Mouse (Mus musculus): ENCODE measurements around the gene Styx. TPM values are rescaled to one million over a fixed set of nuclear protein-coding genes. Genes with fewer than 3 reads are reported as not detected.

Styx gene
- polyA plus RNA-seq, 2 experiments = 23.3 to 74.1 TPM

DNA sequence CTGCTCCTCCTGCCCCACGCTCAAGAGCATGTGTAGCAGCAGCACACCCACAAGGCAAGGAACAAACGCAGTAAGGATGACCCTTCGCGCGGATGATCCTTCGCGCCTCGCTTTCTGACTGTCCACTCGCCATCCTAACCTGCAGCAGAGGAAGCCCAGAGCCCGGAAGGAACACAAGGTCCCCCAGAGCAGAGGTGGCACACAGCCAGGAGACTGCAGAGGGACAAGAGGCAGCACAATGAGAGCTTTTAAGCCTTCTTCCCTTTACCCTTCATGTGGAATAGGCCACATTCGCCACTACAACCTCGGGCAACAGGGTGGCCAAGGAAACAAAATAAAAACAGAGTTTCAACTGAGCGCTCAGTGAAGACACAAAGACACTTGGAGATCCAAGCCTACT is 41.2 kb upstream of the Styx start:
- no peak for ATAC-seq (ENCODE audit: low FRiP score, low read depth)
- H3K4me1 ChIP-seq (ENCODE audit: control insufficient read depth, insufficient read depth, low read length) = no peaks in the 10 kb centered on the region
- no peak for TF ChIP-seq POLR2A (IDR thresholded peaks at IDR 0.05; ENCODE audit: borderline replicate concordance, extremely low read depth, insufficient read depth, insufficient read length)
- H3K4me2 ChIP-seq (replicated peaks; ENCODE audit: low read depth, low read length, severe bottlenecking) = no peak overlapping the region
- H3K4me3 ChIP-seq (replicated peaks; ENCODE audit: low read length) = no peak overlapping the region
- no peak overlapping the region for H3K27ac ChIP-seq (replicated peaks; ENCODE audit: low read depth, low read length)
- 93% methylated on average over 13 of the region's 13 CpGs for WGBS
- no peak overlapping the region for H3K9ac ChIP-seq (ENCODE audit: low read depth, low read length, severe bottlenecking)
- no peaks in the 10 kb centered on the region for H3K9me3 ChIP-seq (ENCODE audit: control insufficient read depth, low read length)
- no peaks in the 10 kb centered on the region for H3K27me3 ChIP-seq (ENCODE audit: control insufficient read depth, insufficient read depth, low read length)
- 0 out of 2 replicates have a peak, but pooled peaks cover 7% of the 10 kb centered on the region for H3K36me3 ChIP-seq (ENCODE audit: control insufficient read depth, insufficient read depth, low read length)
- no peak for DNase-seq (ENCODE audit: low spot score)

GRCm38 (mm10) chr14:45310101-45310500 is 40.8 kb upstream of the Styx start:
- DNase-seq (ENCODE audit: low spot score) = no peak
- no peaks in the 10 kb centered on the region for H3K4me1 ChIP-seq (ENCODE audit: control insufficient read depth, insufficient read depth, low read length)

DNA sequence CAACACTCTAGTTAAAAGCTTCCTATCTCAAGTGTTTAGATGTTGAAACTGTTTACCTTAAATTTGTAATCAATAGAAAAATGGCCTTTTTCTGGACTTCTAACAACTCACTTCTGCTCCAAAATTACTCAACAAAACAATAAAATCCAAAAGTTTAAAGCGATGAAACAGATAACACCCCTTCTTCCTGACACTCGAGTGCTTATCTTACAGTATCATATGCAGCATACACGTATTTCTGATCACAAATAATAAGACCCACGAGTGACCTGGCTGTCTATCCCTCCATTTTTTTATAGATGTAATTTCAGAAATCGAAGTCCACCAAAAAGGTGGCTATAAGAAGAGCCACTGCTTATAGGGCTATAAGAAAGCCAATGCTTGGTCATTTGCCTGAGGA is 34.0 kb upstream of the Styx start:
- Histone ChIP-seq H3K9ac (ENCODE audit: low read depth, low read length, severe bottlenecking) (0 out of 2 replicates have a peak overlapping the region, but pooled peaks have one; percentile 25), H3K27ac (replicated peaks; ENCODE audit: low read depth, low read length) (no peak overlapping the region), H3K36me3 (ENCODE audit: control insufficient read depth, insufficient read depth, low read length) (no peaks in the 10 kb centered on the region), H3K4me3 (replicated peaks; ENCODE audit: low read length) (peak overlapping the region; percentile 83), H3K4me2 (replicated peaks; ENCODE audit: low read depth, low read length, severe bottlenecking) (peak overlapping the region; percentile 67), H3K9me3 (ENCODE audit: control insufficient read depth, low read length) (no peaks in the 10 kb centered on the region), H3K27me3 (ENCODE audit: control insufficient read depth, insufficient read depth, low read length) (no peaks in the 10 kb centered on the region), H3K4me1 (ENCODE audit: control insufficient read depth, insufficient read depth, low read length) (peaks cover 6% of the 10 kb centered on the region; the same call in 1 of the 2 replicates)
- ATAC-seq (ENCODE audit: low FRiP score, low read depth) (no peak), DNase-seq (ENCODE audit: low spot score) (no peak)
- TF ChIP-seq POLR2A (IDR thresholded peaks at IDR 0.05; ENCODE audit: borderline replicate concordance, extremely low read depth, insufficient read depth, insufficient read length) = no peak
- 77% methylated on average over 5 of the region's 5 CpGs for WGBS

More at GRCm38 (mm10) chr14:45310101-45310500, 40.8 kb upstream of the Styx start:
- no peaks in the 10 kb centered on the region for H3K27me3 ChIP-seq (ENCODE audit: control insufficient read depth, insufficient read depth, low read length)
- WGBS = 91% methylated on average over 14 of the region's 14 CpGs
- ATAC-seq (ENCODE audit: low FRiP score, low read depth) = no peak
- no peak overlapping the region for H3K27ac ChIP-seq (replicated peaks; ENCODE audit: low read depth, low read length)
- H3K4me3 ChIP-seq (replicated peaks; ENCODE audit: low read length) = no peak overlapping the region
- no peak overlapping the region for H3K4me2 ChIP-seq (replicated peaks; ENCODE audit: low read depth, low read length, severe bottlenecking)
- TF ChIP-seq POLR2A (IDR thresholded peaks at IDR 0.05; ENCODE audit: borderline replicate concordance, extremely low read depth, insufficient read depth, insufficient read length) = no peak
- 0 out of 2 replicates have a peak, but pooled peaks cover 3% of the 10 kb centered on the region for H3K36me3 ChIP-seq (ENCODE audit: control insufficient read depth, insufficient read depth, low read length)
- H3K9ac ChIP-seq (ENCODE audit: low read depth, low read length, severe bottlenecking) = no peak overlapping the region
- H3K9me3 ChIP-seq (ENCODE audit: control insufficient read depth, low read length) = no peaks in the 10 kb centered on the region

DNA sequence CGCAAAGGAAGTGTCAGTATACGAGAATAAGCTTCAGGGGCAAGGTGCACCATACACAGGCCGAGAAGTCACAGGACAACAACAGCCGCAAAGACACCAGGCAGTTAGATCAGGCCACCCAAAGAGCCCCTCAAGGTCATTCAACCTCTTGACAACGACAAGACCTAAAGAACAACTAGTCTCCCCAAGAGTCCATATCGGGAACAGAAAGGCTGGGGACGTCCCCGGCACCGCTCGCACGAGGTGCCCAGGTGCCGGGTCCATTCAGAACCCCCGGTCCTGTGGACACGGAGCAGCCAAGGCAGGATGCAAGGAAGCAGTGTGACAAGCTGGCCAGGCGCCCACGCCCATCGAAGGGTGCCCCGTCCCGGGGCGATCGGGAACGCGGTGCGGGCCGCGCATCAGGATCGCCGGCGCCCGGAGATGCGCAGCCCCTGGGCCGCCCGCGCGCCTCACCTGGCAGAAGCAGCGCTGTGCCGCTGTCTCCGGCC is 32.9 kb upstream of the Styx start:
- under 1% methylated on average over 33 of the region's 38 CpGs for WGBS
- TF ChIP-seq POLR2A (IDR thresholded peaks at IDR 0.05; ENCODE audit: borderline replicate concordance, extremely low read depth, insufficient read depth, insufficient read length) = no peak
- no peaks in the 10 kb centered on the region for H3K27me3 ChIP-seq (ENCODE audit: control insufficient read depth, insufficient read depth, low read length)
- H3K4me1 ChIP-seq (ENCODE audit: control insufficient read depth, insufficient read depth, low read length) = peaks cover 6% of the 10 kb centered on the region; the same call in 1 of the 2 replicates
- H3K4me2 ChIP-seq (replicated peaks; ENCODE audit: low read depth, low read length, severe bottlenecking) = peak overlapping the region; percentile 67
- no peaks in the 10 kb centered on the region for H3K9me3 ChIP-seq (ENCODE audit: control insufficient read depth, low read length)
- H3K36me3 ChIP-seq (ENCODE audit: control insufficient read depth, insufficient read depth, low read length) = no peaks in the 10 kb centered on the region
- ATAC-seq (ENCODE audit: low FRiP score, low read depth) = no peak; the same call in none of the 2 replicates
- DNase-seq (ENCODE audit: low spot score) = peak; percentile 6
- H3K27ac ChIP-seq (replicated peaks; ENCODE audit: low read depth, low read length) = peak overlapping the region; percentile 83
- H3K4me3 ChIP-seq (replicated peaks; ENCODE audit: low read length) = peak overlapping the region; percentile 83
- H3K9ac ChIP-seq (ENCODE audit: low read depth, low read length, severe bottlenecking) = peak overlapping the region; percentile 91

DNA sequence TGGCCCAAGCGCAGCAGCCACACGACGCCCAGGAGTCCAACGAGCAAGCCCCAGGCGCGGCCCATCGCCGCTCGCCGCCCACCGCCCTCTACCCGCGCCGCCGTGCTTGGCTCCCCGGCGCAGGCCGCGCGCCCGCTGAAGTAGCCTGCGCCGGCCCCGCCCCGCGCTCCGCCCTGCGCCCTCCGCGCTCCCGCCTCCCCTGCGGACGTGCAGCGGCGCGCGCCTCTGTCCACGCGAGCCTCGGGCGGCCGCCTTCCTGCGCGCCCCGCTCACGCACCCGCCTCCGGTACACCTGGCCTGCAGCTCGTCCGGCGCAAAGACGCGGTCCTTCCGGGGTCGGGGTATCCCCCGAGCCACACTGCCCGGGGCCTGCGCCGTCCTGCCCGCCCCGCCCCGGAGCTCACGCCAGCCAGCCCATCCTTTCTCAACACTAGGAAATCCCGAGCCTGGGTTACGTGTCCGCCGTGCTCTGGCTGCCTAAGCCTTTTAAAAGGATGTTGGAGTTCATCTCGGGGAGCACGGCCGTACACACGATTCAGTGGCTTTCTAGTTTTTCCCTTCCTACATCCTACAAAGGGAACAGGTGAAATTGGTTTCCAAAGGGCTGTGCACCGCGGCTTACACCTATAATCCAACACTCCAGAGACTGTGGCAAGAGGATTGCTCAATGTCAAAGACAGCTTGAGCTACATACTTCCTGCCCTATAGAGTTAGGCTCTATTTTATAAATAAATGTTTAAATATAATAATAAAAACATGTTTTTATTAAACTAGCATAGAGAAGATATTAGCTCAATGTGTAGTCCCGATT is 32.3 kb upstream of the Styx start, which contains the start of gene Ero1l:
Gene Ero1l (minus strand): TSS at position 346 of the 811 bp plus-strand sequence.
- WGBS = 3% methylated on average over 38 of the region's 74 CpGs
- H3K36me3 ChIP-seq (ENCODE audit: control insufficient read depth, insufficient read depth, low read length) = no peaks in the 10 kb centered on the region
- H3K27ac ChIP-seq (replicated peaks; ENCODE audit: low read depth, low read length) = peak within 1 kb of the TSS; percentile 83
- peak within 1 kb of the TSS; percentile 83 for H3K4me3 ChIP-seq (replicated peaks; ENCODE audit: low read length)
- H3K9ac ChIP-seq (ENCODE audit: low read depth, low read length, severe bottlenecking) = peak within 1 kb of the TSS; percentile 91
- H3K4me2 ChIP-seq (replicated peaks; ENCODE audit: low read depth, low read length, severe bottlenecking) = peak within 1 kb of the TSS; percentile 67
- DNase-seq (ENCODE audit: low spot score) (peak; percentile 73), ATAC-seq (ENCODE audit: low FRiP score, low read depth) (peak; percentile 97)
- TF ChIP-seq POLR2A (IDR thresholded peaks at IDR 0.05; ENCODE audit: borderline replicate concordance, extremely low read depth, insufficient read depth, insufficient read length) = peak; percentile 73; the same call in 1 of the 2 replicates
- no peaks in the 10 kb centered on the region for H3K9me3 ChIP-seq (ENCODE audit: control insufficient read depth, low read length)
- no peaks in the 10 kb centered on the region for H3K27me3 ChIP-seq (ENCODE audit: control insufficient read depth, insufficient read depth, low read length)
- peaks cover 6% of the 10 kb centered on the region; the same call in 1 of the 2 replicates for H3K4me1 ChIP-seq (ENCODE audit: control insufficient read depth, insufficient read depth, low read length)
